Mouse (Mus musculus) liver, adult 2 months (tissue): ENCODE results near the gene Mrpl38.

Source experiments
- CTCF ChIP-seq: fragments of 200-500 bp; IDR thresholded peaks from 2 replicates; pipeline ENCODE4 v1.5.1; 2011; ENCODE audit warnings: low read depth, low read length, control low read depth
- POLR2A ChIP-seq: fragments of 200-500 bp; IDR thresholded peaks from 2 replicates; pipeline ENCODE4 v1.6.1; 2011; ENCODE audit warnings: low read length, control low read depth; ENCODE audit not compliant: insufficient read depth; ENCODE audit errors: extremely low read depth

GRCm38 (mm10) chr11:116110131-116110530, 28.5 kb downstream of the Mrpl38 start:
- TF ChIP-seq CTCF (no peak), POLR2A (peak; percentile 50; the same call in 1 of the 2 replicates)
